Mouse (Mus musculus) stomach, embryonic 14.5 days (tissue): ENCODE results near the gene Pex11g. TPM values are rescaled to one million over a fixed set of nuclear protein-coding genes. Genes with fewer than 3 reads are reported as not detected.

Experiments used
- polyA plus RNA-seq: library from polyadenylated mRNA; unstranded; fragments of >200 nt; fragmentation: Nextera tagmentation; extraction: Ambion mirVana; gene quantifications from 2 replicates; pipeline ENCODE4 v1.2.1, GENCODE M21; 2014

The Pex11g gene
- polyA plus RNA-seq, 1 experiment from 2014 or later, result 3.9 TPM

Other genes with a start within 250 kb of the Pex11g start
- gene Insr, start 188.1 kb downstream of the Pex11g start, polyA plus RNA-seq, result 40.8 and 44.5 TPM in 2 replicates
- 0.27 and 0.39 TPM in 2 replicates for gene A430078G23Rik, start 114.3 kb downstream of the Pex11g start, polyA plus RNA-seq
- gene Arhgef18, start 74.7 kb downstream of the Pex11g start, polyA plus RNA-seq, result 9.6 and 13.2 TPM in 2 replicates
- not detected in 2 replicates for gene Tex45, start 3.2 kb upstream of the Pex11g start, polyA plus RNA-seq
- 29.6 and 32.3 TPM in 2 replicates for gene Zfp358, start 25.5 kb upstream of the Pex11g start, polyA plus RNA-seq
- gene Mcoln1, start 32.8 kb upstream of the Pex11g start, polyA plus RNA-seq, result 34.3 and 39.0 TPM in 2 replicates
- 24.6 and 27.2 TPM in 2 replicates for gene Pnpla6, start 47.7 kb upstream of the Pex11g start, polyA plus RNA-seq
- 1.2 and 1.6 TPM in 2 replicates for gene C330021F23Rik, start 100.3 kb upstream of the Pex11g start, polyA plus RNA-seq
- 14.9 and 15.3 TPM in 2 replicates for gene Camsap3, start 119.6 kb upstream of the Pex11g start, polyA plus RNA-seq
- gene Xab2, start 153.6 kb upstream of the Pex11g start, polyA plus RNA-seq, result 49.7 and 53.9 TPM in 2 replicates
- gene Pet100, start 153.9 kb upstream of the Pex11g start, polyA plus RNA-seq, result 92.0 and 106 TPM in 2 replicates
- gene Pcp2, start 157.9 kb upstream of the Pex11g start, polyA plus RNA-seq, result 0.56 TPM in 1 of 2 replicates, not detected in the other
- 92.1 and 103 TPM in 2 replicates for gene Stxbp2, start 163.3 kb upstream of the Pex11g start, polyA plus RNA-seq
- gene Retn, start 188.1 kb upstream of the Pex11g start, polyA plus RNA-seq, result 0.31 TPM in 1 of 2 replicates, not detected in the other
- gene Mcemp1, start 198.1 kb upstream of the Pex11g start, polyA plus RNA-seq, result 0.27 and 0.62 TPM in 2 replicates
- 15.2 and 19.4 TPM in 2 replicates for gene Fcor, start 204.7 kb upstream of the Pex11g start, polyA plus RNA-seq
- 27.5 and 30.6 TPM in 2 replicates for gene Trappc5, start 208.6 kb upstream of the Pex11g start, polyA plus RNA-seq
- not detected in 2 replicates for gene Fcer2a, start 226.5 kb upstream of the Pex11g start, polyA plus RNA-seq